Mouse (Mus musculus): ENCODE data around the gene Fam92b. TPM values are rescaled to one million over a fixed set of nuclear protein-coding genes. Genes with fewer than 3 reads are reported as not detected.

Fam92b gene
- not detected in 2 replicates for polyA plus RNA-seq (2012; rRNA removed)

- Histone ChIP-seq H3K4me3 (ENCODE audit: extremely low read depth, insufficient read depth, insufficient read length) (no peak within 1 kb of the TSS), H3K27ac (ENCODE audit: insufficient read depth, low read length) (no peak within 1 kb of the TSS), H3K36me3 (ENCODE audit: control insufficient read depth, insufficient read depth, low read length) (no peaks in the 10 kb centered on the region), H3K27me3 (ENCODE audit: control insufficient read depth, insufficient read depth, low read length) (no peaks in the 10 kb centered on the region), H3K4me1 (ENCODE audit: control insufficient read depth, insufficient read depth, insufficient read length) (no peaks in the 10 kb centered on the region; the same call in 1 of the 2 replicates)
- WGBS, result 7% methylated on average over 26 of the region's 26 CpGs
- TF ChIP-seq POLR2A (IDR thresholded peaks at IDR 0.05; ENCODE audit: low read depth, low read length), result no peak
- TF ChIP-seq CTCF (IDR thresholded peaks at IDR 0.05; ENCODE audit: extremely low read depth, insufficient read depth, insufficient read length, insufficient replicate concordance), result no peak
- DNase-seq (ENCODE audit: low read depth in 1 of 2, low spot score in 2 of 2), result peak; percentile 18 to 26
Observed at GRCm38 (mm10) chr8:120177318-120178123, at the start of gene Fam92b. Gene Fam92b, minus strand, starts transcription at chr8:120177466.

GRCm38 (mm10) chr8:120225421-120226151 is 48.3 kb upstream of the Fam92b start:
- TF ChIP-seq CTCF (IDR thresholded peaks at IDR 0.05; ENCODE audit: extremely low read depth, insufficient read depth, insufficient read length, insufficient replicate concordance) (no peak), POLR2A (IDR thresholded peaks at IDR 0.05; ENCODE audit: low read depth, low read length) (no peak)
- no peak overlapping the region for H3K4me3 ChIP-seq (ENCODE audit: extremely low read depth, insufficient read depth, insufficient read length)
- H3K36me3 ChIP-seq (ENCODE audit: control insufficient read depth, insufficient read depth, low read length), result no peaks in the 10 kb centered on the region
- 16% methylated on average over 10 of the region's 10 CpGs for WGBS
- no peak overlapping the region for H3K27ac ChIP-seq (ENCODE audit: insufficient read depth, low read length)
- peaks cover 15% of the 10 kb centered on the region for H3K4me1 ChIP-seq (ENCODE audit: control insufficient read depth, insufficient read depth, insufficient read length)
- peak in 1 of 2 experiments; percentile 18 for DNase-seq (ENCODE audit: low read depth in 1 of 2, low spot score in 2 of 2)
- H3K27me3 ChIP-seq (ENCODE audit: control insufficient read depth, insufficient read depth, low read length), result peaks cover 20% of the 10 kb centered on the region

GRCm38 (mm10) chr8:120224521-120225420 is 47.5 kb upstream of the Fam92b start:
- peaks cover 15% of the 10 kb centered on the region for H3K4me1 ChIP-seq (ENCODE audit: control insufficient read depth, insufficient read depth, insufficient read length)
- no peak overlapping the region for H3K4me3 ChIP-seq (ENCODE audit: extremely low read depth, insufficient read depth, insufficient read length)
- DNase-seq (ENCODE audit: low read depth in 1 of 2, low spot score in 2 of 2), result no peak
- WGBS, result 44% methylated on average over 11 of the region's 11 CpGs
- no peak overlapping the region for H3K27ac ChIP-seq (ENCODE audit: insufficient read depth, low read length)
- no peaks in the 10 kb centered on the region for H3K36me3 ChIP-seq (ENCODE audit: control insufficient read depth, insufficient read depth, low read length)
- TF ChIP-seq CTCF (IDR thresholded peaks at IDR 0.05; ENCODE audit: extremely low read depth, insufficient read depth, insufficient read length, insufficient replicate concordance) (no peak), POLR2A (IDR thresholded peaks at IDR 0.05; ENCODE audit: low read depth, low read length) (no peak)
- peaks cover 15% of the 10 kb centered on the region for H3K27me3 ChIP-seq (ENCODE audit: control insufficient read depth, insufficient read depth, low read length)

GRCm38 (mm10) chr8:120222548-120222947 is 45.3 kb upstream of the Fam92b start:
- Histone ChIP-seq H3K27ac (ENCODE audit: insufficient read depth, low read length) (no peak overlapping the region), H3K27me3 (ENCODE audit: control insufficient read depth, insufficient read depth, low read length) (no peaks in the 10 kb centered on the region), H3K4me1 (ENCODE audit: control insufficient read depth, insufficient read depth, insufficient read length) (peaks cover 13% of the 10 kb centered on the region; the same call in 1 of the 2 replicates), H3K36me3 (ENCODE audit: control insufficient read depth, insufficient read depth, low read length) (no peaks in the 10 kb centered on the region), H3K4me3 (ENCODE audit: extremely low read depth, insufficient read depth, insufficient read length) (no peak overlapping the region)
- DNase-seq (ENCODE audit: low read depth in 1 of 2, low spot score in 2 of 2), result no peak
- WGBS, result 90% methylated on average over 11 of the region's 11 CpGs
- TF ChIP-seq POLR2A (IDR thresholded peaks at IDR 0.05; ENCODE audit: low read depth, low read length) (no peak), CTCF (IDR thresholded peaks at IDR 0.05; ENCODE audit: extremely low read depth, insufficient read depth, insufficient read length, insufficient replicate concordance) (no peak)

- TF ChIP-seq CTCF (IDR thresholded peaks at IDR 0.05; ENCODE audit: extremely low read depth, insufficient read depth, insufficient read length, insufficient replicate concordance), result no peak
- TF ChIP-seq POLR2A (IDR thresholded peaks at IDR 0.05; ENCODE audit: low read depth, low read length), result no peak
- H3K27ac ChIP-seq (ENCODE audit: insufficient read depth, low read length), result no peak overlapping the region
- no peaks in the 10 kb centered on the region for H3K36me3 ChIP-seq (ENCODE audit: control insufficient read depth, insufficient read depth, low read length)
- H3K27me3 ChIP-seq (ENCODE audit: control insufficient read depth, insufficient read depth, low read length), result no peaks in the 10 kb centered on the region
- peaks cover 14% of the 10 kb centered on the region; the same call in 1 of the 2 replicates for H3K4me1 ChIP-seq (ENCODE audit: control insufficient read depth, insufficient read depth, insufficient read length)
- no peak overlapping the region for H3K4me3 ChIP-seq (ENCODE audit: extremely low read depth, insufficient read depth, insufficient read length)
- DNase-seq (ENCODE audit: low read depth in 1 of 2, low spot score in 2 of 2), result no peak
- WGBS, result 57% methylated on average over 13 of the region's 13 CpGs
Observed at GRCm38 (mm10) chr8:120216855-120217830, 39.9 kb upstream of the Fam92b start.

Data from spleen, adult 2 months (tissue).